Mouse (Mus musculus) v-Abl transformed pro-B cells (cell line): Measurements from ENCODE around the gene Pced1b.

Experiments used
- in situ Hi-C, 2 experiments: fragments of 400-800 bp; cut with MboI; formaldehyde crosslinking; loops; one replicate each; pipeline ENCODE4 v1.15.1; 2025; ENCODE audit not compliant: unreplicated experiment in 2 of 2

Pced1b gene

DNA sequence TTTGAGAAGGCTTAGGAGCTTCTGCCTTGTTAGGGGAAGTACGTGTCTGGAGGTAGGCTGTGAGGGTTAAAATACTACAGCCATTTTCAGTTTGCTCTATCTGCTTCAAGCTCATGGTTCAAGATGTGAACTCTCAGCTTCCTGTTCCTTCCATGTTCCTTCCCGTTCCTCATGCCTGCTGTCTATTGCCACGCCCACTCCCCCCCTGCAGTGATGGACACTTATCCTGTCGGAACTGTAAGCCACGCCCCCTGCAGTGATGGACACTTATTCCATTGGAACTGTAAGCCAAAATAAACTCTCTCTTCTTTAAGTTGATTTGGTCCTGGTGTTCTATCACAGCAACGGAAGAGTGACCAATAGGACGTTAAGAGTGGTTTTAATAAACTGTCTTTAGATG is 166.0 kb downstream of the Pced1b start:
- in situ Hi-C loops, result no loop called here

GRCm38 (mm10) chr15:97414718-97415413 is 168.0 kb downstream of the Pced1b start:
- in situ Hi-C loops, result no loop called here

GRCm38 (mm10) chr15:97415426-97415946 is 168.6 kb downstream of the Pced1b start:
- in situ Hi-C loops, result no loop called here

GRCm38 (mm10) chr15:97420292-97420691 is 173.4 kb downstream of the Pced1b start:
- in situ Hi-C loops, result loop anchor here (5.0 to 10.0 kb wide), 2 partner anchors 43 to 75 kb away; no protein-coding TSS in a partner anchor

DNA sequence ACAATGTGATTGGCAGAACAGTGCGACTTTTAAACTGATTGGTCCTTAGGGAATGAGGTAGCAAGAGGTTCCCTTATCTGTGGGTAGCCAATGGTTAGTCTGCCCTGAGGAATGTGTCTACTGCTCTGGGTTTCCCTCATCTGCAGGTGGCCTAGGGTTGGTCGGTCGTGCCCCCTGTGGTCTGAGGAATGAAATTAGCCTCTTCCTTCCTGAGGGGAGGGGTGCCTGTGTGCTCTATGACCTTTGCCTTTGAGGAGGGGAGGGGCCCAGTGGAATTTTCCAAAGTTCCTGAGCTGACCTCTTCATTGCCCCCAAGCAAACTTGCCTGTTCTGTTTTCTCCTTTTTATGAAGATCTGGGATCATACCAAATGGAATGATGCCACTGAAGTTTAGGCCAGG is 174.6 kb downstream of the Pced1b start:
- in situ Hi-C loops, result loop anchor here (5.0 to 10.0 kb wide), 2 partner anchors 44 to 73 kb away; no protein-coding TSS in a partner anchor

DNA sequence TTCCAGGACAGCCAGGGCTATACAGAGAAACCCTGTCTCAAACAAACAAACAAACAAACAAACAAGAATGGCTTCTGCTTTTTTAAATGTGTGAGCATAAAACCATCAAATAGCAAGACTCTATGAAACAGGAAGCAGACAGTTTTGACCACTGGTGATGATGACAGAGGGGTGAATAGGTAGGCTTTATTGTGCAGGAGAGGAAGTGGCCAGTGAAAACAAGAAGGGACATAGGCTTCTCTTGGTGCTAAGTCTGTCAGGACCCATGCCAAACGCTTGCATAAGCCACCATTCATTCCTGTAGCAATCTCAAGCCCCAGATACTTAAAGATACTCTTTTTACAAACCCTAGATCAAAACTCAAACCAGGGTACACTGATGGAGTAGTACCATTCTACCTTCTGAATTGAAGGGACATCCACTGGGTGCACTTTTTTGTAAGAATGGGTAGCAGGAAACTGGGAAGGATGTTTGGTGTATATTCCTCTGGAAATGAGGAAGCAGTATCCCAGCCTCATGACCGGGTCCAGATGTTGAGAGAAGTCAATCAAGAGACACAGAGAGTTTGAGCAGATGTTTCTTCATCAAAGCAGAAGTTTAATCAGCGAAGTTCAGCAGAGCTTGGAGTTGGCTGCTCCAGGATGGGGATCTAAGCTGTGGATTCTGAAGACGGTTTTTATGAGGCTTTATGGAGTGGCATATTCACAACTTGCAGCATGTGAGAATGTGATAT is 175.5 kb downstream of the Pced1b start:
- in situ Hi-C loops, result loop anchor here (5.0 to 10.0 kb wide), 2 partner anchors 45 to 72 kb away; no protein-coding TSS in a partner anchor

GRCm38 (mm10) chr15:97424375-97424774 is 177.5 kb downstream of the Pced1b start:
- in situ Hi-C loops, result loop anchor here (5.0 to 10.0 kb wide), 2 partner anchors 47 to 70 kb away; no protein-coding TSS in a partner anchor

DNA sequence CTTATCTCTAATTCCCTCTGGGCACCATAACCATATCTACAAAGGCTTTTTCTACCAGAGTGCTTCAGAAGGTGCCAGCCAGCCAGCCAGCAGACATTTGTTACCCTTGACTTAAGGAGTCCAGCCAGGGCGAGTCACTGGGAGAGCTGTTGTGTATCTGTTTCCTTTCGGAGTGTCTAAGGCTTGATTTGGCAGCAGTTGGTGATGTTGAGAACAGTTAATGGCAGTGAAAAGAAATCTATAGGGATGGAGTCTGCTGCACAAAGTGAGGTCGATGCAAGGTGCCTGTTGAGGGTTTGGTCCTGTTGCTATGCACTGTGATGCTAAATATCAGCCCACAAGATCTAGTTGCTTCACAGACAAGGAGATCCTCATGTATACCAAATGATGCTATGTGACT is 178.1 kb downstream of the Pced1b start:
- in situ Hi-C loops, result loop anchor here (5.0 to 10.0 kb wide), 3 partner anchors 42 to 70 kb away; no protein-coding TSS in a partner anchor

DNA sequence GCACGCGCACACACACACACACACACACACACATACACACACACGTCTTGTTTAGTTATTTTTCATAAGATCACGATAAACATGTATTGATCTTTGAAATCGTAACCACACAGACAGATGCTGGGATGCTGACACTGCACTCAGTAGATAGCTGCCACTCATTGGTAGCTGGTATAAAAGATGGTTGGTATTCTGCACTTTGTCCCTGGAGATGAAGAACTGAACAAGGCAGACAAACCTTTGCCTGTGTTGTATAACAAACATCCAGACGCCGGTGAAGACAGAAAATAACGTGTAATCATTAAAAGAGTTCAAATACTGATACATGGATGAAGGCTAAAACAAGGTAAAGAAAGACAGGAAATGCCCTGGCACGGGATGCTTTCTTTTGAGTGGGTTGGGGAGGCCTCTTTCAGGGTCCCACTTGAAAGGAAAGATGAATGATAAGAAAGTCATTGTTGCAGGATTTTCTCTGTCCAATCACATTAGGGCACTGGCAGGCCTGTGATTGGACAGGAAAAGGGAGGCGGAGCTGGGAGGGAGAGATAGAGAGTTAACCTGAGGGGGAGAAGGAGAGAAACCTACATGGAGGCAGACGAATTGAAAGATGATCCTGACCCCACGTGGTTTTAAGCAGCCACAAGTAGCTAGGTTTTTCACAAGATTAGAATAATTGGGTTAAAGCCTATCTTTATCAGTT is 182.4 kb downstream of the Pced1b start:
- in situ Hi-C loops, result loop anchor here in 1 of 2 experiments (5.0 to 10.0 kb wide), 2 partner anchors 38 to 65 kb away; no protein-coding TSS in a partner anchor

DNA sequence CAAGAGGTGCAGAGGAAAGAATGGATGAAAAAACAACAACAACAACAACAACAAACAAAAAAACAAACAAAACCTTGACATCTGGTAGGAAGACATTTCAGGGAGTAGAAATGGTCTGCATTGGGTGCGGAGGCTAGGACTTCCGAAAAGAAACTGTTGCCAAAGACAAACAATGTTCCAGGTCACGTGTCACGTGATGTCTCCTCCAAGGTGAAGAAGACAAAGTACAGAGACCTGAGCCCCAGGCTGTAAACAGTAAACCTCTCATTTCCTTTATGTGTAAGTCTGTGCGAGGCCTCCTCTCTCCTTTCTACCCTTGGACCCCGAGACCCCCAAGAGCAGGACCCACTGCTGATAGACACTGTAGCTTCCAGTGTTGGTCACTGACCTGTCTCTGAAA is 184.6 kb downstream of the Pced1b start:
- in situ Hi-C loops, result no loop called here

GRCm38 (mm10) chr15:97432221-97432620 is 185.3 kb downstream of the Pced1b start:
- in situ Hi-C loops, result no loop called here
